Mouse (Mus musculus) spleen, adult 2 months (tissue): Measurements from ENCODE around the gene Myo18a.

Experiments
- CTCF ChIP-seq: fragments of 200-500 bp; IDR thresholded peaks from 2 replicates; pipeline ENCODE4 v1.5.1; 2011; ENCODE audit warnings: mild to moderate bottlenecking, inconsistent platforms; ENCODE audit not compliant: insufficient read depth, insufficient read length, insufficient replicate concordance; ENCODE audit errors: extremely low read depth
- POLR2A ChIP-seq: fragments of 200-500 bp; IDR thresholded peaks from 2 replicates; pipeline ENCODE4 v1.6.1; 2011; ENCODE audit warnings: low read depth, low read length, inconsistent platforms

GRCm38 (mm10) chr11:77827241-77827995 is 64.4 kb downstream of the Myo18a start:
- peak; percentile 88; the same call in 1 of the 2 replicates for TF ChIP-seq CTCF
- no peak for TF ChIP-seq POLR2A
